Mouse (Mus musculus) kidney, postnatal 36 days (tissue): ENCODE measurements around the gene Twsg1.

Experiments used
- DNase-seq, 2 experiments: peaks; one replicate each; pipeline ENCODE4 v3.0.0; 2021 to 2022; ENCODE audit warnings: mixed read lengths in 2 of 2

Twsg1 gene

DNA sequence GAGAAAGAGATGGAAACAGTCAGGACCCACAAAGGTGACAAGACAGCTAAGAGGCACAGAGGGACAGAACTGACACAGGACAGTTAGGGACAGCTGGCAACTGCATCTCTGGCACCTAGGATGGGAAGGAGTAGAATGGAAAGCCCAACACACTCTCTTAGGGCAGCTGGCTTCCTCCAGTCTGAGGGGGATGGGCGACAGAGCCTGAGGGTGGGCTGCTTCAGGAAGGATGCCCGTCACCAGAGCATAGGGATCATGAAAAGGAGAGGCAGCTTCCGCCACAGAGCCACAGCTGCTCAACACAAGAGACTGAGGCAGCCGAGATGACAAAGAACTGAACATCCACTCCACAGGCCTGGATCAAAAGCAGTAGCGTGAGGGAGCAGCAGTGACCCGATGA, 19.5 kb downstream of the Twsg1 start:
- DNase-seq, result no peak

DNA sequence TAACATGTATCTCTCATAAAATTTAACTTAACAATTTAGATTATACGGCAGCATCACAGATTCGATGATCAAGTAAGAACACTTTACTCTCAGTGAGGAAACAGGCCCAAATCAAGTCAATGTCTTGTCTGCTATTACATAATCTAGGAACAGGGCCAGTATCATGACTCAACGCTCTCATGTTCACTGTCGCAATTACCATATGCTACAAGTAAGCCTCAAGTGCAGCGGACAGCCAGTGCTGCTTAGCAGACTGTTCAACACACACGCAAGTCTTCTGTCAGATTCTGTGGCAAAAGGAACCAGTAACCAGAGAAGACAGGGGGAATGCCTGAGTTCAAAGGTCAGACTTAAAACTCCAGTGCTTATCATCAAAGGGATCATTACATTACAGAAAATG, 20.1 kb downstream of the Twsg1 start:
- DNase-seq, result no peak

DNA sequence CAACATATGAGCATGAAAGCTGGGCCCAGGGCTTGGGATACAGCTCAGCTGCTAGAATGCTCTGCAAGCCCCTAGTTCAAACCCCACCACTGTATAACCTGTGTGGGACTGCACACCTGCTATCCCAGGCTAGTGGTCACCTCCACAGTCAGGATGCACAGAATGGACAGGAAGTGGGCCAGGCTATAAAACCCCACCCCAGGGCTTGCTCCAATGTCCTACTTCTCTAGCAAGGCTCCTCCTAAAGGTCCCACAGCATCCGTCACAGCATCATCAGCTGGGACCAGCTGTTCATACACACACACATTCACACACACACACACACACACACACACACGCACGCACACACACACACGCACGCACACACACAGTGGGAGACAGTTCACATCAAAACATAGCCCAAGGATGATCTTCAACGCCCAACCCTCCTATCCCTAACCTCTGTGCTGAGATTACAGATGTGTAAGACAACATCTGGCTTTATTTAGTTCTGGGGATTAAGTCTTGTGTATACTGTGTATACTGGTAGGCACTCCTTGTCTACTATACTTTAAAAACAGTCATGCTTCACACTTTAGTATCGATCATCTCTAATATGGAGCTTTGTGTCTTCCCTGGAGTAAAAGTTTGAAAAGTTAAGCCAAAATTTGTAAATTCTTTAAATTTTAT, 20.7 kb downstream of the Twsg1 start:
- no peak for DNase-seq

DNA sequence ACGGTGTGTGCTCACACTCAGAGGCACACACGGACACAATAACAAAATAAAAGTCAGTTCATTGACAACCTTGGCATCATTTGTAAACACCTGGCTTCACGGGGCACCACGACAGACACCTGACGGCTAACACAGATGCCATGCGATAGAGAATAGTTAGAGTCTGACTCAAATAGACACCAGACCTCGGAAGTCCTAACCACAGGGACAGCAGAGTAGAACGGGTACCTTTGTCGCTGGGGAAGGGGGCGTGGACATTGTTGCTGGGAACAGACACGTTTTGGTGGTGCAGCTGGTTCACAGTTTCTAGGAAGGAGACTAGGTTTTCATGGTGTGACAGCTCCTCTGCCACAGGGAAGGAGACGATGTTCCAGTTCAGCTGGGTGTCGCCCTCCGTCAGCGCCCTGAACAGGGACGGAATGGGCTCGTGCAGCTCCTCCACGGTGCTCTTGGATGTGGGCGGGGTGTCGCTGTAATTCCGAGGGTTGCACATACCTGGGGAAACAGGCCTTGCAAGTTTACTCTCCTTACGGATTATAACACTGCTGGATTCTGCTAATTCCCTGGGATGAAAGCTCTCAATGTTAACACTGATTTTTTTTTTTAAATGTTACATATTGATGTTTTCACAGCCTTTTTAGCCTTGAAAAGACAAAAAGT, 21.6 kb downstream of the Twsg1 start:
- DNase-seq, result no peak

- no peak for DNase-seq
These were observed 23.9 kb downstream of the Twsg1 start for GRCm38 (mm10) chr17:65927077-65927476.

GRCm38 (mm10) chr17:65924218-65924617, 26.8 kb downstream of the Twsg1 start:
- DNase-seq, result no peak

GRCm38 (mm10) chr17:65921975-65922374, 29.1 kb downstream of the Twsg1 start:
- DNase-seq, result no peak

DNA sequence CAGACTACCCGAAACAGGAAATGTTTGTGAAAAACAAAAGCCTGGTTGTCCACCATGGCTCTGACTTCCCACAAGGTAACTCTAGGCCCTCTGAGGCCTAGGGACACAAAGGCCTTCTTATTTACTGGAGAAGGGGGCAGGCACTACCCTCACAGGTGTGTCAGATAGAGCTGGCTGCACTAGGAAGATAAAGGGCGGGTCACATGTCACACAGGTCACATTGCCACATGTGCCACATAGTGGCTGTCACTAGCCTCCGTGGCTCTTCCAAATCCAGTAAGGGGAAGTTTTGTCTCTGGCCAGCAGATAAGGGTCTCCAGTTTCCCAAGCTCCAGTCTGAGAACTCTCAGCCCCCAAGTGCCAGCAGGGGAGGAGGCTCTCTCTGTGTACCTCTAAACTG, 31.8 kb downstream of the Twsg1 start:
- DNase-seq, result no peak

DNA sequence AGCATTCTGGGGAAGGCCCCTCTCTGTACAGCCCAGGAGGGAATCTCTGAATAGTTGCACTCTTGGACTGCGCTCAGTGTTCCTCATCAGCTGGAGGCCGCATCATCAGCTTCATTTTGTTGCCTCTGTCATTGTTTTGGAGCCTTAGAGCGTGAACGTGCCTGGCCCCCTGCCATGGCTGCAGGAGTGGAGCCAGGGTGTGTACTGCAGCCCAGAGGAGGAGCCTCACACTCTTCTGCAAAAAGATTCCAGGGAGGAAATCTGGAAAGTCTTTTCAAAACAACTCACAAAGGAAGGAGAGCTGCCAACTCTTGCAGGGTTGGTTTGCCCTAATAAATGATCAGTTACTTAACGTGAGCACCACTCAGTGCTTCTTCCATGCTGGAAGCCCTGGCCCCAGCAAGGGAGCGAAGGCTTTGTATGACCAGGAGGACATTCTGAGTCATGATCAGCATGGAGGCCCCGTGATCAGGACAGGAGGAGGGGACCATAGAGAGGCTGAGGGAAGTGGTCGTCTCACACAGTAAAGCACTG, 34.8 kb downstream of the Twsg1 start:
- DNase-seq, result peak; percentile 81 to 92

DNA sequence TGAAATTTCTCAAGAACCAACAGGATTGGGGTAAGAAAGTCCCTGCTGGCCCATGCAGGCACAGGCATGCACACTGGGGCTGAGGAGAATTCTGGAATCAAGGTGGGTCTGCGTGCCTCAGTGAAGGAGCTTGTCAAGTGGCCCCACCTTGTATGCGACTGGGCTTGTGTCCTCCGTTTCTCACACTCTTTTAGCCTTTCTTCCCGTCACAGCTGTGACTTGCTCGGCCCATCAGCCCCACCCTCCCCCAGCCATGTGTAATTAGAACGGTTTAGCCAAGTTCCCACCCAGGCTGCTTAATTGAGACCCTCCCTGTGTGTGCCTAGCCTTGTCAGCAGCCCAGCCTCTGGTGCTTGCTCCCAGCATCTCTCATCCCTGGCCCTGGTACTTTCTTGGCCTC, 36.9 kb downstream of the Twsg1 start:
- DNase-seq, result no peak

DNA sequence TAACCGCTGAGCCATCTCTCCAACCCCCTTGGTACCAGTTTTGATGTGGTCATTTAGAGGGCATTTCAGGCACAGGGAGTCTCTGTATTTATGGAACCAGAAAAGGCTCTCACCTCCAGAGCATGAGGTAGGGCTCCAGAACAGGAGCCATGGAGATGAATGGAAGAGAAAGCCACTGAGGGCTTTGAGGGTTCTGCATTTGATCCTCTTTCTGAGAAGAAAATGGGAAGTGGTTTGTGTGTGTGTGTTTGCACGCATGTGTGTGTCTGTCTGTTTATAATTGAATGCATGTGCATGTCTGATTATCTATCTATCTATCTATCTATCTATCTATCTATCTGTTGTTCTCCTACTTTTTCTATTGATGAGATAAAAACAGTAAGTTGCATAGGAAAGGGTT, 38.8 kb downstream of the Twsg1 start:
- DNase-seq, result no peak

DNA sequence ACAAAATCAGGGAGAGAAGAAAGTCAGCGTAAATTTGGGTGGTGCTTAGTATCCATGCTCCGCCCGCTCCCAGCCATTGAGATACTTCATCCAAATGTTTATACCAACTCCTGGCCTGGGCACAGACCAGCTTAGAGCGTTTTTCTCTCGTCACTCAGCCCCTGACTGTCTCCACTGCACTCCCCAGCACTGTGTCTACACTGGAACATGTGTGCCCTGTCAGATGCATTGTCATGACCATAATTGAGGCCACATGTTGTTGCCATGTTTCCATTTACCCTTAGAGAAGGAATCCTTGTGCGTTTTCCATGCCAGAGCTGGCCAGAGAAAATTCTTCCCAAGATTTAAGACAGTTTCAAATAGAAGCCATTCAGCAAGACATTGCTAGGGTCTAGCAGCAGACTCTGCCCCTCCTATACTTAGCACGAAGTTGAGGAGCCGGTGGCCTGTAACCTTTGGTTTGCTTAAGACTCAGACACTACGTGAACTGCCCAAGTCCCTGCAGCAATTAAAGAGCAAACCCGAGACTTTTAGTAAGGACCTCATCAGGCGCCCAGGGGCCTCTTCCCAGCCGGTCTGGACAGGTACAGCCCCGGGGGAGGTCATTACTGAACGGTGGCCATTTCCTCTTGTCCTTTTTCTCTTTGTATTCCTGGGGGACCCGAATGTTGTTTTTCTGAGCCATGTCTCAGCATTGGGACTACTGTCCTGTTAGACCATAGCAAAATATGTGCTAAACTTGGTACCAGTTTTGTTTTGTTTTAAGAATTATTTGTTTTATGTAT, 39.5 kb downstream of the Twsg1 start:
- DNase-seq, result no peak

DNA sequence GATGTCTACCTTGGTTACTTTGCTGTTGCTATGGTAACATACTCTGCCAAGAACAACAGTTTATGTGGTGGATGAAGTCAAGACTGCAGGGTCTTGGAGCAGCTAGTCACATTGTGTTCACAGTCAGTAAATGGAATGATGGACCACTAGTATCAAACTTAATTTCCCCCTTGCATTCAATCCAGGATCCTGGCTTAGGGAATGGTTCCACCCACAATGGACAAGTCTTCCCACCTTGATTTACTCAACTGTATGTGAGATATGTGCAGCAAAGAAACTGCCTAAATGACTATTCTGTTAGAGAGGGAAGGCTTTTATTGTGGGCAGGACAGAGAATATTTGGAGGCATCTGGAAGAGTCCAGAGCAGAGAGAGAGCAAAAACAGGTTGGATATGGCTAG, 42.8 kb downstream of the Twsg1 start:
- no peak for DNase-seq

DNA sequence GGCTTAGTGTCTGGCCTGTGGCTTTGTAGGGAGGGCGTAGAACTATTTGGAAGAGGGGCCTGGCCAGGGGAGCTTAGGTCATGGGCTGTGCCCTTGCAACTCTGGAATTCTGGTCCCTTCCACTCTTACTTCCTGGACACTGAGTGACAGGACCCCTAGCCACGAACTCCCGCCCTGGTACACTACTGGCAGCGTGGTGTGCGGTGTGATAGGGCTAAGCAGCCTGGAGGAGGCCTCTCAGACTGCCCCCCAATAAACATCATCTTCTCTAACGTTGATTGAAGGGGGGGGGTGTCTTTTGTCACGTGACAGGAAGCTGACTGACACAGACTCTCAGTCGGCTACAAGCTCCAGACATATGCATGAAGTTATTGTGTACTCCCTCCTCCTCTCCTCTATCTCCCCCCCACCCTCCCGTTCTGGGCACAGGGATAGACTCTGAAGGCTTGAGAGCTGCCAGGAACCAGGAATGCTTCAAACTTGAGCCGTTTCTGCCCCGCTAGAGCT, 44.1 kb downstream of the Twsg1 start:
- DNase-seq, result peak in 1 of 2 experiments; percentile 15

DNA sequence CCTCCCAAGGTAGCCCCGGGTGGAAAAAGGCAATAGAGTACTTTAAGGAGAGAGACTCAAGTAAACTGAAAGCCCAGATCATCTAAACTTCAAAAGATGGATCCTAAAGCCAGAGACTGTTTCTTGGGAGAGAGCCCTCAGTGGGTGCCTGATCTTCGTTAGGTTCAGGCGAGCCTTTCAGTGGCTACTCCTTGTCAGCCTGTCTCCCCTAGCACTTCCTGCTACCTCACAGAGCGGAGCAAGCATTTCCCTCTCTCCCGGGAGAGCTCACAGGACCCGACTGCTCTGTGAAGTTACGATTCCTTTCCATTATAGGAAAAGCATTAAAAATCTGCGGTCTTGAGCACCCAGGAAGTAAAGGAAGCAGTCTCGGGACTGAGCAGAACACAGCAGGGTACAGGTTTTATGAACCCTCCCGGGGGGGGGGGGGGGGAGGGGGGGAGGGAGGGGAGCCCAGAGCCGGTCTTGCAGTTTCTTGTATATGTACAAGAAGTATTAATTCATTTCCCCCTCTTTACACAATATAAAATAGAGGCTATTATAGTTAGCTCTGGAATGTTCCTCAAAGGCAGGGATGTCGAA, 44.6 kb downstream of the Twsg1 start:
- DNase-seq, result peak in 1 of 2 experiments; percentile 12

DNA sequence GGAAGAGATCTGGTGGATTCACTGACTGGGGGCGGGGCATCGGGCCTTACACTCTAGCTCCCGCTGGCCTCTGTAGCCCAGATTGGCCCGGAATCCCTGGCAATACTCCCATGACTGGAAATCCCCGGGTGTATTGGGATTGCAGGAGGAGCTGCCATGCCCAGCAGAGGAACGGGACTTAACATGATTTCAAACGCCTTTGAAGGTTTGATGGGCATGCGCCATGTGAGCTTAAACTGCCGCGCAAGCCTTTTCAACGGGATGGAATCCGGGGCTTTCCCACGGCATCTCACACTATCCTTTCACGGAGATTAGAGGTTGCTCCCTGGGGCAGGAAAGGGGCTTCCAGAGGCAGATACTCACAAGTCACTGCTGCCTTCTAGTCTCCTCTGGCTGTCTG, 45.8 kb downstream of the Twsg1 start:
- DNase-seq, result no peak

- no peak for DNase-seq
These were observed 47.2 kb downstream of the Twsg1 start for GRCm38 (mm10) chr17:65903826-65904225.

DNA sequence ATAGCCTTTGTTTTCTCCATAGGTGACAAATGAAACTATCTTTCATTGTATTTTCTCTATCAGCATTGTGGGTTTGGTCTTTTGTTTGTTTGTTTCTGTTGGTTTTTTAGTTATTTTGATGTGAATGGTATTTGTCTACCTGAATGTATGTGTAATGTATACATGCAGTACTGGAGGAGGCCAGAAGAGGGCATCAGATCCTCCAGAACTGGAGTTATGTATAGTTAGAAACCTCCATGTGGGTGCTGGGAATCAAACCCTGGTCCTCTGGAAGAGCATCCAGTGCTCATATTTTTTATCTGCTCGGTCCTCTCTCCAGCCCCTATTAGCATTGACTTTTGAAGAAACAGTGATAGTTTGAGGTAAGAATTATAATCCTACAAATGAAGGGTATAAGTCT, 48.0 kb downstream of the Twsg1 start:
- DNase-seq, result no peak

GRCm38 (mm10) chr17:65902281-65902680, 48.7 kb downstream of the Twsg1 start:
- DNase-seq, result no peak

- no peak for DNase-seq
These were observed 55.0 kb downstream of the Twsg1 start for GRCm38 (mm10) chr17:65896016-65896415.

GRCm38 (mm10) chr17:65889476-65889875, 61.5 kb downstream of the Twsg1 start:
- DNase-seq, result no peak

GRCm38 (mm10) chr17:65886571-65886970, 64.5 kb downstream of the Twsg1 start:
- DNase-seq, result peak in 1 of 2 experiments; percentile 16
